Mouse (Mus musculus): ENCODE data around the gene Padi4. TPM values are rescaled to one million over a fixed set of nuclear protein-coding genes. Genes with fewer than 3 reads are reported as not detected.

Padi4 gene
- polyA plus RNA-seq, 1 experiment from 2014 or later: 2.1 TPM

GRCm38 (mm10) chr4:140810458-140811260 is 36.6 kb upstream of the Padi4 start, which contains the start of gene Padi3:
TSS of gene Padi3 (minus strand) at chr4:140810648.
- Histone ChIP-seq H3K4me1 (replicated peaks) (peaks cover 56% of the 10 kb centered on the region), H3K9me3 (replicated peaks) (no peaks in the 10 kb centered on the region), H3K4me3 (no peak within 1 kb of the TSS), H3K27me3 (replicated peaks) (peaks cover 12% of the 10 kb centered on the region), H3K36me3 (no peaks in the 10 kb centered on the region), H3K9ac (no peak within 1 kb of the TSS), H3K4me2 (no peak within 1 kb of the TSS), H3K27ac (ENCODE audit: poor library complexity, severe bottlenecking) (no peak within 1 kb of the TSS)
- 71% methylated on average over 15 of the region's 16 CpGs for WGBS
- no peak for ATAC-seq (ENCODE audit: insufficient number of reproducible peaks, low FRiP score)

- Histone ChIP-seq H3K27me3 (replicated peaks) (peaks cover 12% of the 10 kb centered on the region), H3K27ac (ENCODE audit: poor library complexity, severe bottlenecking) (no peak overlapping the region), H3K36me3 (no peaks in the 10 kb centered on the region), H3K4me3 (no peak overlapping the region), H3K9me3 (replicated peaks) (no peaks in the 10 kb centered on the region), H3K4me1 (replicated peaks) (peaks cover 51% of the 10 kb centered on the region), H3K9ac (no peak overlapping the region), H3K4me2 (0 out of 2 replicates have a peak overlapping the region, but pooled peaks have one; percentile 8)
- WGBS: 21% methylated on average over 8 of the region's 8 CpGs
- ATAC-seq (ENCODE audit: insufficient number of reproducible peaks, low FRiP score): peak; percentile 22
These were observed 35.1 kb upstream of the Padi4 start for GRCm38 (mm10) chr4:140809118-140809517.

GRCm38 (mm10) chr4:140804601-140805000 is 30.6 kb upstream of the Padi4 start:
- H3K27ac ChIP-seq (ENCODE audit: poor library complexity, severe bottlenecking): no peak overlapping the region
- H3K4me3 ChIP-seq: no peak overlapping the region
- H3K4me1 ChIP-seq (replicated peaks): peaks cover 16% of the 10 kb centered on the region
- no peak for ATAC-seq (ENCODE audit: insufficient number of reproducible peaks, low FRiP score)
- peaks cover 12% of the 10 kb centered on the region for H3K27me3 ChIP-seq (replicated peaks)
- 75% methylated on average over 9 of the region's 9 CpGs for WGBS
- no peaks in the 10 kb centered on the region for H3K36me3 ChIP-seq
- H3K9ac ChIP-seq: no peak overlapping the region
- H3K4me2 ChIP-seq: no peak overlapping the region
- H3K9me3 ChIP-seq (replicated peaks): no peaks in the 10 kb centered on the region

- Histone ChIP-seq H3K27me3 (replicated peaks) (no peaks in the 10 kb centered on the region), H3K4me1 (replicated peaks) (peaks cover 5% of the 10 kb centered on the region), H3K36me3 (no peaks in the 10 kb centered on the region), H3K9me3 (replicated peaks) (no peaks in the 10 kb centered on the region), H3K27ac (ENCODE audit: poor library complexity, severe bottlenecking) (no peak overlapping the region), H3K9ac (no peak overlapping the region), H3K4me2 (no peak overlapping the region), H3K4me3 (no peak overlapping the region)
- ATAC-seq (ENCODE audit: insufficient number of reproducible peaks, low FRiP score): no peak
- 67% methylated on average over 3 of the region's 3 CpGs for WGBS
These were observed 27.3 kb upstream of the Padi4 start for GRCm38 (mm10) chr4:140801364-140801763.

GRCm38 (mm10) chr4:140796786-140797185 is 22.8 kb upstream of the Padi4 start:
- H3K36me3 ChIP-seq: no peaks in the 10 kb centered on the region
- no peak overlapping the region for H3K9ac ChIP-seq
- H3K27me3 ChIP-seq (replicated peaks): 0 out of 2 replicates have a peak, but pooled peaks cover 7% of the 10 kb centered on the region
- no peaks in the 10 kb centered on the region for H3K4me1 ChIP-seq (replicated peaks)
- no peak overlapping the region for H3K27ac ChIP-seq (ENCODE audit: poor library complexity, severe bottlenecking)
- H3K4me2 ChIP-seq: no peak overlapping the region
- WGBS: 83% methylated on average over 3 of the region's 3 CpGs
- H3K9me3 ChIP-seq (replicated peaks): no peaks in the 10 kb centered on the region
- ATAC-seq (ENCODE audit: insufficient number of reproducible peaks, low FRiP score): no peak
- H3K4me3 ChIP-seq: no peak overlapping the region

GRCm38 (mm10) chr4:140794678-140795077 is 20.6 kb upstream of the Padi4 start:
- no peaks in the 10 kb centered on the region for H3K36me3 ChIP-seq
- no peak for ATAC-seq (ENCODE audit: insufficient number of reproducible peaks, low FRiP score)
- H3K4me3 ChIP-seq: no peak overlapping the region
- no peak overlapping the region for H3K4me2 ChIP-seq
- peaks cover 8% of the 10 kb centered on the region; the same call in 1 of the 2 replicates for H3K4me1 ChIP-seq (replicated peaks)
- H3K9me3 ChIP-seq (replicated peaks): no peaks in the 10 kb centered on the region
- no peak overlapping the region for H3K9ac ChIP-seq
- WGBS: 81% methylated on average over 9 of the region's 9 CpGs
- 0 out of 2 replicates have a peak, but pooled peaks cover 7% of the 10 kb centered on the region for H3K27me3 ChIP-seq (replicated peaks)
- no peak overlapping the region for H3K27ac ChIP-seq (ENCODE audit: poor library complexity, severe bottlenecking)

GRCm38 (mm10) chr4:140793795-140794194 is 19.8 kb upstream of the Padi4 start:
- 69% methylated on average over 9 of the region's 9 CpGs for WGBS
- Histone ChIP-seq H3K4me2 (no peak overlapping the region), H3K27ac (ENCODE audit: poor library complexity, severe bottlenecking) (no peak overlapping the region), H3K27me3 (replicated peaks) (0 out of 2 replicates have a peak, but pooled peaks cover 7% of the 10 kb centered on the region), H3K4me3 (no peak overlapping the region), H3K4me1 (replicated peaks) (peaks cover 8% of the 10 kb centered on the region; the same call in 1 of the 2 replicates), H3K9me3 (replicated peaks) (no peaks in the 10 kb centered on the region), H3K9ac (no peak overlapping the region), H3K36me3 (no peaks in the 10 kb centered on the region)
- ATAC-seq (ENCODE audit: insufficient number of reproducible peaks, low FRiP score): no peak

- 75% methylated on average over 7 of the region's 7 CpGs for WGBS
- Histone ChIP-seq H3K4me2 (no peak overlapping the region), H3K27me3 (replicated peaks) (0 out of 2 replicates have a peak, but pooled peaks cover 7% of the 10 kb centered on the region), H3K9me3 (replicated peaks) (no peaks in the 10 kb centered on the region), H3K4me3 (no peak overlapping the region), H3K9ac (no peak overlapping the region), H3K36me3 (no peaks in the 10 kb centered on the region), H3K4me1 (replicated peaks) (peaks cover 9% of the 10 kb centered on the region; the same call in 1 of the 2 replicates), H3K27ac (ENCODE audit: poor library complexity, severe bottlenecking) (no peak overlapping the region)
- no peak for ATAC-seq (ENCODE audit: insufficient number of reproducible peaks, low FRiP score)
These were observed 18.5 kb upstream of the Padi4 start for GRCm38 (mm10) chr4:140792584-140792983.

- no peak overlapping the region for H3K4me2 ChIP-seq
- ATAC-seq (ENCODE audit: insufficient number of reproducible peaks, low FRiP score): no peak
- H3K27ac ChIP-seq (ENCODE audit: poor library complexity, severe bottlenecking): no peak overlapping the region
These were observed 17.0 kb upstream of the Padi4 start for GRCm38 (mm10) chr4:140791071-140791470.

GRCm38 (mm10) chr4:140789983-140790382 is 15.9 kb upstream of the Padi4 start:
- H3K4me2 ChIP-seq: no peak overlapping the region
- no peak overlapping the region for H3K27ac ChIP-seq (ENCODE audit: poor library complexity, severe bottlenecking)
- H3K4me1 ChIP-seq (replicated peaks): peaks cover 13% of the 10 kb centered on the region; the same call in 1 of the 2 replicates
- 0 out of 2 replicates have a peak, but pooled peaks cover 7% of the 10 kb centered on the region for H3K27me3 ChIP-seq (replicated peaks)
- H3K9ac ChIP-seq: 0 out of 2 replicates have a peak overlapping the region, but pooled peaks have one; percentile 26
- WGBS: 75% methylated on average over 4 of the region's 4 CpGs
- no peaks in the 10 kb centered on the region for H3K36me3 ChIP-seq
- H3K4me3 ChIP-seq: no peak overlapping the region
- H3K9me3 ChIP-seq (replicated peaks): peaks cover 9% of the 10 kb centered on the region; the same call in 1 of the 2 replicates
- ATAC-seq (ENCODE audit: insufficient number of reproducible peaks, low FRiP score): no peak

More at GRCm38 (mm10) chr4:140791071-140791470, 17.0 kb upstream of the Padi4 start:
- H3K9me3 ChIP-seq (replicated peaks): peaks cover 9% of the 10 kb centered on the region; the same call in 1 of the 2 replicates
- WGBS: 86% methylated on average over 16 of the region's 16 CpGs
- 0 out of 2 replicates have a peak, but pooled peaks cover 7% of the 10 kb centered on the region for H3K27me3 ChIP-seq (replicated peaks)
- no peak overlapping the region for H3K9ac ChIP-seq
- H3K36me3 ChIP-seq: no peaks in the 10 kb centered on the region
- H3K4me3 ChIP-seq: no peak overlapping the region
- peaks cover 13% of the 10 kb centered on the region; the same call in 1 of the 2 replicates for H3K4me1 ChIP-seq (replicated peaks)

- H3K9me3 ChIP-seq (replicated peaks): peaks cover 9% of the 10 kb centered on the region; the same call in 1 of the 2 replicates
- 45% methylated on average over 6 of the region's 6 CpGs for WGBS
- no peak overlapping the region for H3K27ac ChIP-seq (ENCODE audit: poor library complexity, severe bottlenecking)
- H3K4me2 ChIP-seq: no peak overlapping the region
- no peak overlapping the region for H3K4me3 ChIP-seq
- no peaks in the 10 kb centered on the region for H3K36me3 ChIP-seq
- H3K4me1 ChIP-seq (replicated peaks): peaks cover 13% of the 10 kb centered on the region; the same call in 1 of the 2 replicates
- no peak overlapping the region for H3K9ac ChIP-seq
- ATAC-seq (ENCODE audit: insufficient number of reproducible peaks, low FRiP score): peak; percentile 46; the same call in 1 of the 2 replicates
- 0 out of 2 replicates have a peak, but pooled peaks cover 7% of the 10 kb centered on the region for H3K27me3 ChIP-seq (replicated peaks)
These were observed 14.9 kb upstream of the Padi4 start for GRCm38 (mm10) chr4:140788983-140789382.

Data from heart, embryonic 12.5 days (tissue).